8 mouse cellular contexts compared by ENCODE assay signal in the genomic region with DNA sequence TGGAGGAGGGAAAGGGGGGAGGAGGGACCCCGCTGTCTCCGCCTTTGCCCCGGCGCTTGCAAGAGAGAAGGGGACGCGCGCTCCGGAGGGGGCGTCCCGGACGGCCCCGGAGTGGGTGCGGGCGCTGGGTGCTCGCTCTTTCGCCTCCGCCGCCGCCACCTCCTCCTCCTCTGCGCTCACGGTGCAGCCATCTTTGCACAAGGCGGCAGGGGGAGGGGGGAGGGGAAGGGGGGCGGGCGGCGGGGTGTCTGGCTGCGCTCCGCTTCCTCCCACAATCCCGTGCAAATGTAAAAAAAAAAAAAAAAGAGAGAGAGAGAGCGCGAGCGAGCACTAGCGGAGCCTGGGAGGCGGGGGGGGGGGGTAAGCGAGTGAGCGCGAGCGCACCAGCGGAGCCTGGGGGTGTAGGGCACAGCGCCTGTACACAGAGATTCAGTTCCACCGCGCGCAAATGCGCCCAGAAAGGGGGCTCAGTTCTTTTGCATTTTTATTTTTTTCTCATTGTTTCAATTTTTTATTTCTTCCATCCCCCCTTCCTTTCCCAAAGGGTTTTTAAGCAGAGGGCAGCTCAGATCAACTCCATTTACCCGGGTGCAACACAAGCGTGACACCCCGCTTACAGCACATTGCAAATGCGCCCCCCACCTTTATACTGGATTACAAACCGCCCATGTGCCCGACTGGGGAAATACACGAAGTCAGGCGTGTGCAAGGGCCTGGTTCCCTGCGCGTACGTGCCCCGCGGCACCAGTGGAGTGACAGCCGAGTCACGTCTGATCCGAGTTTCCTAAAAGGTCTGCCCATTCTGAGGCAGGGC. TPM values are rescaled to one million over a fixed set of nuclear protein-coding genes. Genes with fewer than 3 reads are reported as not detected.
A peak's percentile ranks its signal among the peaks of the same experiment; 100 is the strongest.
DNase-seq lines count a peak whose midpoint lies in the region; ATAC-seq and TF ChIP-seq lines count a peak whose summit lies in the region.

No protein-coding gene starts in this region.

- peak overlapping the region; percentile 69 for H3K4me3 ChIP-seq in bone marrow, adult 2 months (replicated peaks; ENCODE audit: control insufficient read depth, low read depth, low read length)
- peak overlapping the region; percentile 97 for H3K4me3 ChIP-seq in forebrain, embryonic 10.5 days
- peak overlapping the region; percentile 96 for H3K4me3 ChIP-seq in heart, embryonic 16.5 days (ENCODE audit: low read length)
- peak overlapping the region; percentile 93 for H3K4me3 ChIP-seq in liver, postnatal 0 days (ENCODE audit: low read depth, low read length)
- peak overlapping the region; percentile 89 for H3K4me3 ChIP-seq in neural tube, embryonic 13.5 days
- peak overlapping the region; percentile 83 for H3K4me3 ChIP-seq in stomach, postnatal 0 days (ENCODE audit: low read depth, low read length)

- H3K4me1 ChIP-seq in bone marrow, adult 2 months (ENCODE audit: control insufficient read depth, insufficient read depth, low read length), result peaks cover 5% of the 10 kb centered on the region
- peaks cover 47% of the 10 kb centered on the region for H3K4me1 ChIP-seq in forebrain, embryonic 10.5 days
- H3K4me1 ChIP-seq in heart, embryonic 16.5 days (ENCODE audit: control insufficient read depth, insufficient read depth, low read length), result peaks cover 17% of the 10 kb centered on the region
- peaks cover 29% of the 10 kb centered on the region for H3K4me1 ChIP-seq in liver, postnatal 0 days (ENCODE audit: insufficient read depth)
- H3K4me1 ChIP-seq in neural tube, embryonic 13.5 days (replicated peaks), result peaks cover 32% of the 10 kb centered on the region
- H3K4me1 ChIP-seq in stomach, postnatal 0 days (replicated peaks; ENCODE audit: control insufficient read depth, insufficient read depth), result 0 out of 2 replicates have a peak, but pooled peaks cover 4% of the 10 kb centered on the region

- TF ChIP-seq CTCF in bone marrow, adult 2 months (IDR thresholded peaks at IDR 0.05; ENCODE audit: control insufficient read depth, insufficient read depth, low read length), result no peak
- TF ChIP-seq CTCF in liver, postnatal 0 days (IDR thresholded peaks at IDR 0.05; ENCODE audit: low read depth), result no peak
- no peak for TF ChIP-seq CTCF in stomach, postnatal 0 days (IDR thresholded peaks at IDR 0.05; ENCODE audit: low read depth)

- peaks cover 29% of the 10 kb centered on the region for H3K36me3 ChIP-seq in forebrain, embryonic 10.5 days (replicated peaks)
- H3K36me3 ChIP-seq in heart, embryonic 16.5 days (ENCODE audit: control insufficient read depth, insufficient read depth), result peaks cover 21% of the 10 kb centered on the region
- H3K36me3 ChIP-seq in liver, postnatal 0 days (replicated peaks; ENCODE audit: insufficient read depth, low read length), result peaks cover 21% of the 10 kb centered on the region
- peaks cover 25% of the 10 kb centered on the region for H3K36me3 ChIP-seq in neural tube, embryonic 13.5 days
- peaks cover 5% of the 10 kb centered on the region for H3K36me3 ChIP-seq in stomach, postnatal 0 days (ENCODE audit: control insufficient read depth, insufficient read depth, low read length)

- peak; percentile 88 for DNase-seq in CD4-positive, CD25-positive, alpha-beta regulatory T cell, adult 2 months (ENCODE audit: low read depth, low spot score)
- DNase-seq in forebrain, embryonic 10.5 days (ENCODE audit: extremely low spot score, low spot score), result peak; percentile 84
- peak; percentile 66 to 85 for DNase-seq in kidney, postnatal 25 days
- DNase-seq in liver, postnatal 0 days, result peak; percentile 80
- DNase-seq in stomach, postnatal 0 days (ENCODE audit: low spot score), result peak; percentile 85

- H3K27ac ChIP-seq in bone marrow, adult 2 months (ENCODE audit: control insufficient read depth, insufficient read depth, low read depth, low read length, poor library complexity), result peak overlapping the region; percentile 92
- H3K27ac ChIP-seq in forebrain, embryonic 10.5 days, result peak overlapping the region; percentile 99
- peak overlapping the region; percentile 98 for H3K27ac ChIP-seq in heart, embryonic 16.5 days (ENCODE audit: low read length)
- H3K27ac ChIP-seq in liver, postnatal 0 days (ENCODE audit: low read depth), result peak overlapping the region; percentile 96
- peak overlapping the region; percentile 100 for H3K27ac ChIP-seq in neural tube, embryonic 13.5 days (replicated peaks)
- H3K27ac ChIP-seq in stomach, postnatal 0 days (replicated peaks), result peak overlapping the region; percentile 97

- peak overlapping the region; percentile 97 for H3K9ac ChIP-seq in heart, embryonic 16.5 days (ENCODE audit: low read length)
- H3K9ac ChIP-seq in liver, postnatal 0 days (replicated peaks), result peak overlapping the region; percentile 77
- H3K9ac ChIP-seq in neural tube, embryonic 13.5 days, result peak overlapping the region; percentile 94
- peak overlapping the region; percentile 87 for H3K9ac ChIP-seq in stomach, postnatal 0 days (ENCODE audit: low read length)

- no peaks in the 10 kb centered on the region for H3K9me3 ChIP-seq in forebrain, embryonic 10.5 days
- no peaks in the 10 kb centered on the region for H3K9me3 ChIP-seq in heart, embryonic 16.5 days (replicated peaks; ENCODE audit: control insufficient read depth, low read length)
- no peaks in the 10 kb centered on the region for H3K9me3 ChIP-seq in liver, postnatal 0 days (ENCODE audit: low read length)
- H3K9me3 ChIP-seq in neural tube, embryonic 13.5 days, result no peaks in the 10 kb centered on the region
- no peaks in the 10 kb centered on the region for H3K9me3 ChIP-seq in stomach, postnatal 0 days (ENCODE audit: control insufficient read depth, low read length)

- H3K4me2 ChIP-seq in heart, embryonic 16.5 days (ENCODE audit: low read depth, low read length), result peak overlapping the region; percentile 98
- peak overlapping the region; percentile 94 for H3K4me2 ChIP-seq in liver, postnatal 0 days (ENCODE audit: low read depth, low read length)
- peak overlapping the region; percentile 99 for H3K4me2 ChIP-seq in neural tube, embryonic 13.5 days
- peak overlapping the region; percentile 99 for H3K4me2 ChIP-seq in stomach, postnatal 0 days (replicated peaks; ENCODE audit: low read depth)

- peak; percentile 67; the same call in 1 of the 2 replicates for TF ChIP-seq POLR2A in bone marrow, adult 2 months (IDR thresholded peaks at IDR 0.05; ENCODE audit: borderline replicate concordance, control insufficient read depth, low read depth, low read length)

- no peaks in the 10 kb centered on the region for H3K27me3 ChIP-seq in forebrain, embryonic 10.5 days (ENCODE audit: poor library complexity, severe bottlenecking)
- no peaks in the 10 kb centered on the region for H3K27me3 ChIP-seq in heart, embryonic 16.5 days (ENCODE audit: control insufficient read depth, insufficient read depth, low read length)
- no peaks in the 10 kb centered on the region for H3K27me3 ChIP-seq in liver, postnatal 0 days (ENCODE audit: insufficient read depth, low read length)
- H3K27me3 ChIP-seq in neural tube, embryonic 13.5 days, result no peaks in the 10 kb centered on the region
- H3K27me3 ChIP-seq in stomach, postnatal 0 days (ENCODE audit: control insufficient read depth, insufficient read depth, low read length), result no peaks in the 10 kb centered on the region

- 0% methylated on average over 51 of the region's 59 CpGs for WGBS in bone marrow, adult 2 months
- under 1% methylated on average over 50 of the region's 59 CpGs for WGBS in forebrain, embryonic 10.5 days
- WGBS in heart, embryonic 16.5 days, result 1% methylated on average over 33 of the region's 59 CpGs
- WGBS in liver, postnatal 0 days (ENCODE audit: insufficient replicate concordance), result 1% methylated on average over 35 of the region's 59 CpGs
- under 1% methylated on average over 35 of the region's 59 CpGs for WGBS in neural tube, embryonic 13.5 days
- WGBS in stomach, postnatal 0 days, result 1% methylated on average over 30 of the region's 59 CpGs

- ATAC-seq in heart, embryonic 16.5 days (replicated peaks; ENCODE audit: extremely low read depth, insufficient read depth, low FRiP score), result peak; percentile 47
- peak; percentile 54 for ATAC-seq in liver, postnatal 0 days
- ATAC-seq in neural tube, embryonic 13.5 days (ENCODE audit: low read depth), result peak; percentile 62
- ATAC-seq in stomach, postnatal 0 days (ENCODE audit: low FRiP score, low TSS enrichment), result peak; percentile 44

- TF ChIP-seq EP300 in liver, postnatal 0 days (IDR thresholded peaks at IDR 0.05; ENCODE audit: low read depth), result no peak
- TF ChIP-seq EP300 in stomach, postnatal 0 days (optimal IDR thresholded peaks at IDR 0.05), result no peak

RNA-seq across cellular contexts. Expression of a gene that starts 0.6 kb away (rescaled TPM):
- 8.6 and 14.3 TPM in 2 replicates for polyA plus RNA-seq in bone marrow, adult 2 months (2011; ENCODE audit: insufficient read depth, insufficient read length, low replicate concordance, missing spikeins)
- 11.9 and 12.7 TPM in 2 replicates for polyA plus RNA-seq in forebrain, embryonic 10.5 days (2016; fragmentation: Nextera tagmentation; extraction: Ambion mirVana)
- polyA plus RNA-seq in heart, embryonic 16.5 days (2015; fragmentation: Nextera tagmentation; extraction: Ambion mirVana), result 5.6 and 7.3 TPM in 2 replicates
- polyA plus RNA-seq in liver, postnatal 0 days (2015; fragmentation: Nextera tagmentation; extraction: Ambion mirVana), result 1.6 and 1.7 TPM in 2 replicates
- 12.3 and 15.1 TPM in 2 replicates for polyA plus RNA-seq in neural tube, embryonic 13.5 days (2015; fragmentation: Nextera tagmentation; extraction: Ambion mirVana)
- polyA plus RNA-seq in stomach, postnatal 0 days (2015; fragmentation: Nextera tagmentation; extraction: Ambion mirVana), result 3.4 and 3.8 TPM in 2 replicates

RNA-seq across cellular contexts. Expression of a gene that starts 8.9 kb away (rescaled TPM):
- 31.8 and 44.8 TPM in 2 replicates for polyA plus RNA-seq in bone marrow, adult 2 months (2011; ENCODE audit: insufficient read depth, insufficient read length, low replicate concordance, missing spikeins)
- 61.2 and 67.6 TPM in 2 replicates for polyA plus RNA-seq in forebrain, embryonic 10.5 days (2016; fragmentation: Nextera tagmentation; extraction: Ambion mirVana)
- 53.8 and 55.9 TPM in 2 replicates for polyA plus RNA-seq in heart, embryonic 16.5 days (2015; fragmentation: Nextera tagmentation; extraction: Ambion mirVana)
- polyA plus RNA-seq in liver, postnatal 0 days (2015; fragmentation: Nextera tagmentation; extraction: Ambion mirVana), result 22.2 and 22.6 TPM in 2 replicates
- polyA plus RNA-seq in neural tube, embryonic 13.5 days (2015; fragmentation: Nextera tagmentation; extraction: Ambion mirVana), result 58.9 and 65.6 TPM in 2 replicates
- 43.0 and 44.1 TPM in 2 replicates for polyA plus RNA-seq in stomach, postnatal 0 days (2015; fragmentation: Nextera tagmentation; extraction: Ambion mirVana)

RNA-seq across cellular contexts. Expression of a gene that starts 9.2 kb away (rescaled TPM):
- 13.8 and 18.2 TPM in 2 replicates for polyA plus RNA-seq in bone marrow, adult 2 months (2011; ENCODE audit: insufficient read depth, insufficient read length, low replicate concordance, missing spikeins)
- 16.5 and 17.7 TPM in 2 replicates for polyA plus RNA-seq in forebrain, embryonic 10.5 days (2016; fragmentation: Nextera tagmentation; extraction: Ambion mirVana)
- 12.9 and 16.6 TPM in 2 replicates for polyA plus RNA-seq in heart, embryonic 16.5 days (2015; fragmentation: Nextera tagmentation; extraction: Ambion mirVana)
- polyA plus RNA-seq in liver, postnatal 0 days (2015; fragmentation: Nextera tagmentation; extraction: Ambion mirVana), result 19.7 and 20.4 TPM in 2 replicates
- polyA plus RNA-seq in neural tube, embryonic 13.5 days (2015; fragmentation: Nextera tagmentation; extraction: Ambion mirVana), result 16.8 and 17.2 TPM in 2 replicates
- polyA plus RNA-seq in stomach, postnatal 0 days (2015; fragmentation: Nextera tagmentation; extraction: Ambion mirVana), result 33.6 and 37.4 TPM in 2 replicates

RNA-seq across cellular contexts. Expression of a gene that starts 35.6 kb away (rescaled TPM):
- polyA plus RNA-seq in bone marrow, adult 2 months (2011; ENCODE audit: insufficient read depth, insufficient read length, low replicate concordance, missing spikeins), result 11.0 and 14.9 TPM in 2 replicates
- polyA plus RNA-seq in forebrain, embryonic 10.5 days (2016; fragmentation: Nextera tagmentation; extraction: Ambion mirVana), result 15.0 and 16.8 TPM in 2 replicates
- 74.8 and 85.0 TPM in 2 replicates for polyA plus RNA-seq in heart, embryonic 16.5 days (2015; fragmentation: Nextera tagmentation; extraction: Ambion mirVana)
- 25.4 and 31.4 TPM in 2 replicates for polyA plus RNA-seq in liver, postnatal 0 days (2015; fragmentation: Nextera tagmentation; extraction: Ambion mirVana)
- 15.0 and 16.5 TPM in 2 replicates for polyA plus RNA-seq in neural tube, embryonic 13.5 days (2015; fragmentation: Nextera tagmentation; extraction: Ambion mirVana)
- 81.5 and 87.2 TPM in 2 replicates for polyA plus RNA-seq in stomach, postnatal 0 days (2015; fragmentation: Nextera tagmentation; extraction: Ambion mirVana)

RNA-seq across cellular contexts. Expression of a gene that starts 37.2 kb away (rescaled TPM):
- polyA plus RNA-seq in bone marrow, adult 2 months (2011; ENCODE audit: insufficient read depth, insufficient read length, low replicate concordance, missing spikeins), result 45.6 and 72.1 TPM in 2 replicates
- polyA plus RNA-seq in forebrain, embryonic 10.5 days (2016; fragmentation: Nextera tagmentation; extraction: Ambion mirVana), result 39.9 and 41.0 TPM in 2 replicates
- 22.7 and 26.4 TPM in 2 replicates for polyA plus RNA-seq in heart, embryonic 16.5 days (2015; fragmentation: Nextera tagmentation; extraction: Ambion mirVana)
- polyA plus RNA-seq in liver, postnatal 0 days (2015; fragmentation: Nextera tagmentation; extraction: Ambion mirVana), result 7.5 and 8.1 TPM in 2 replicates
- polyA plus RNA-seq in neural tube, embryonic 13.5 days (2015; fragmentation: Nextera tagmentation; extraction: Ambion mirVana), result 46.2 and 47.2 TPM in 2 replicates
- polyA plus RNA-seq in stomach, postnatal 0 days (2015; fragmentation: Nextera tagmentation; extraction: Ambion mirVana), result 14.9 and 18.6 TPM in 2 replicates

Comparison
In these comparisons a context has a peak if more than half of its experiments do, and no peak if none do; other contexts are left out.
1. Peak in every context shown above with its lines: DNase-seq, ATAC-seq, H3K4me3 ChIP-seq and H3K27ac ChIP-seq.